Mouse (Mus musculus): Measurements from ENCODE around the gene B130006D01Rik.

DNA sequence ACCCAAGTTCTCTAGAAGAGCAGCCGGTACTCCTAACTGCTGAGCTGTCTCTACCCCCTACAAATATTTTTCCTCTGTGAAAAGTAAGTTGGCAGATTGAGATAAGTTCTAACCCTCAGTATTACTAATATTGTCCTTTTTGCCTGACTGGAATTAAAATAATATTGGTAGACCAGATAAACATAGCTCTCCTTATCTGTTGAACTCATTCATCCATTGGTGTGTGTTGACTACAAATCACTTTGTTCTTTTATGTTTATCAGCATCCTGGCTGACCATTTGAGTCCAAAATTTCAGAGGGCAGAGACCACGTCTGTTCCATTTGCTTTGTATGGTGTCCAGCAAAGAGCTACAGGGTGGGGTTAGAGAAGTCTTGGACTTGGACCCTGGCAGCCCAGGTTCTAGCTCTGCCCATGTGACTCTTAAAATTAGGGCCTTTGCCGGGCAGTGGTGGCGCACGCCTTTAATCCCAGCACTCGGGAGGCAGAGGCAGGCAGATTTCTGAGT lies 13.8 kb upstream of the B130006D01Rik start:
- TF ChIP-seq POLR2A (IDR thresholded peaks at IDR 0.05; ENCODE audit: borderline replicate concordance, low read depth, low read length) (no peak), CTCF (IDR thresholded peaks at IDR 0.05; ENCODE audit: low read depth, low read length) (no peak)

All from bone marrow macrophage, adult 2 months (primary cell).